Mouse (Mus musculus): Measurements from ENCODE around the gene Lancl3.
"Not testable (repeated sequence)": the region's sequence is repeated elsewhere in the genome, so short reads cannot be mapped to it uniquely, and the experiment has no call there.

- not testable (repeated sequence) for TF ChIP-seq CTCF (conservative IDR thresholded peaks at IDR 0.05; ENCODE audit: low read length); NANOG (IDR thresholded peaks at IDR 0.05; ENCODE audit: borderline replicate concordance, low read length)
These were observed 93.6 kb downstream of the Lancl3 start for GRCm38 (mm10) chrX:9293140-9293829.
